In genomic region chr4:134081730-134082386, GRCm38 (mm10) we compare ENCODE assay signal across 9 mouse cellular contexts. TPM values are rescaled to one million over a fixed set of nuclear protein-coding genes. Genes with fewer than 3 reads are reported as not detected.
A peak's percentile ranks its signal among the peaks of the same experiment; 100 is the strongest.
DNase-seq lines count a peak whose midpoint lies in the region; ATAC-seq and TF ChIP-seq lines count a peak whose summit lies in the region.
"Had no signal": no experiment of that assay in that cellular context is flagged by ENCODE, and none has a peak within 500 bp of the region (broad histone marks: within the 10 kb centered on the region; RNA-seq: fewer than 3 reads in every experiment).

No protein-coding gene starts in this region.

- no peak for TF ChIP-seq CTCF in heart, postnatal 0 days (IDR thresholded peaks at IDR 0.05; ENCODE audit: low read depth)
- TF ChIP-seq CTCF in liver, postnatal 0 days (IDR thresholded peaks at IDR 0.05; ENCODE audit: low read depth) = no peak

- peak; percentile 96 to 98 for DNase-seq in B cell, adult 2 months
- peak; percentile 77 for DNase-seq in adrenal gland, postnatal 14 days
- peak; percentile 85 for DNase-seq in embryonic facial prominence, embryonic 11.5 days (ENCODE audit: low spot score)
- no peak for DNase-seq in heart, postnatal 0 days (ENCODE audit: low spot score)
- peak; percentile 89 to 92 for DNase-seq in kidney, postnatal 36 days
- peak; percentile 89 for DNase-seq in liver, postnatal 0 days
- peak; percentile 79 for DNase-seq in testis, postnatal 10 days (ENCODE audit: low spot score)

- no peaks in the 10 kb centered on the region for H3K4me1 ChIP-seq in embryonic facial prominence, embryonic 11.5 days (ENCODE audit: control insufficient read depth, insufficient read depth, low read length)
- H3K4me1 ChIP-seq in heart, postnatal 0 days (ENCODE audit: control insufficient read depth, insufficient read depth) = peaks cover 6% of the 10 kb centered on the region; the same call in 1 of the 2 replicates
- peaks cover 13% of the 10 kb centered on the region for H3K4me1 ChIP-seq in liver, postnatal 0 days (ENCODE audit: insufficient read depth)
- peaks cover 12% of the 10 kb centered on the region for H3K4me1 ChIP-seq in neural tube, embryonic 15.5 days

- H3K27ac ChIP-seq in embryonic facial prominence, embryonic 11.5 days (replicated peaks; ENCODE audit: low read depth, low read length) = no peak overlapping the region
- no peak overlapping the region for H3K27ac ChIP-seq in heart, postnatal 0 days (ENCODE audit: low read depth)
- no peak overlapping the region for H3K27ac ChIP-seq in liver, postnatal 0 days (ENCODE audit: low read depth)
- no peak overlapping the region for H3K27ac ChIP-seq in neural tube, embryonic 15.5 days (replicated peaks)

- ATAC-seq in embryonic facial prominence, embryonic 11.5 days (replicated peaks; ENCODE audit: insufficient number of reproducible peaks, low FRiP score, low TSS enrichment, low read depth) = peak; percentile 78
- ATAC-seq in heart, postnatal 0 days (ENCODE audit: insufficient read depth, low read depth) = peak; percentile 56
- ATAC-seq in liver, postnatal 0 days = peak; percentile 90
- ATAC-seq in neural tube, embryonic 15.5 days (ENCODE audit: low FRiP score) = peak; percentile 85

- H3K36me3 ChIP-seq in embryonic facial prominence, embryonic 11.5 days (replicated peaks; ENCODE audit: control insufficient read depth, insufficient read depth, low read depth, low read length) = no peaks in the 10 kb centered on the region
- H3K36me3 ChIP-seq in heart, postnatal 0 days (replicated peaks; ENCODE audit: control insufficient read depth, insufficient read depth, low read length) = no peaks in the 10 kb centered on the region
- no peaks in the 10 kb centered on the region for H3K36me3 ChIP-seq in liver, postnatal 0 days (replicated peaks; ENCODE audit: insufficient read depth, low read length)
- H3K36me3 ChIP-seq in neural tube, embryonic 15.5 days = no peaks in the 10 kb centered on the region

- peak overlapping the region; percentile 3; the same call in 1 of the 2 replicates for H3K9ac ChIP-seq in embryonic facial prominence, embryonic 11.5 days (replicated peaks; ENCODE audit: low read length)
- no peak overlapping the region for H3K9ac ChIP-seq in heart, postnatal 0 days (replicated peaks; ENCODE audit: low read depth, low read length)
- no peak overlapping the region for H3K9ac ChIP-seq in liver, postnatal 0 days (replicated peaks)
- H3K9ac ChIP-seq in neural tube, embryonic 15.5 days (replicated peaks) = peak overlapping the region; percentile 43; the same call in 1 of the 2 replicates

- H3K27me3 ChIP-seq in embryonic facial prominence, embryonic 11.5 days (ENCODE audit: control insufficient read depth, insufficient read depth, low read length) = peaks cover 2% of the 10 kb centered on the region; the same call in 1 of the 2 replicates
- H3K27me3 ChIP-seq in heart, postnatal 0 days (ENCODE audit: control insufficient read depth, insufficient read depth, low read length) = peaks cover 30% of the 10 kb centered on the region
- H3K27me3 ChIP-seq in liver, postnatal 0 days (ENCODE audit: insufficient read depth, low read length) = no peaks in the 10 kb centered on the region
- H3K27me3 ChIP-seq in neural tube, embryonic 15.5 days (replicated peaks) = peaks cover 21% of the 10 kb centered on the region

- peak overlapping the region; percentile 65 for H3K4me2 ChIP-seq in embryonic facial prominence, embryonic 11.5 days (ENCODE audit: low read depth, low read length)
- H3K4me2 ChIP-seq in heart, postnatal 0 days (ENCODE audit: low read depth, low read length) = peak overlapping the region; percentile 63
- H3K4me2 ChIP-seq in liver, postnatal 0 days (ENCODE audit: low read depth, low read length) = peak overlapping the region; percentile 74
- H3K4me2 ChIP-seq in neural tube, embryonic 15.5 days = peak overlapping the region; percentile 91

- no peaks in the 10 kb centered on the region for H3K9me3 ChIP-seq in embryonic facial prominence, embryonic 11.5 days (replicated peaks; ENCODE audit: control insufficient read depth, low read length)
- H3K9me3 ChIP-seq in heart, postnatal 0 days (replicated peaks; ENCODE audit: control insufficient read depth, low read length) = no peaks in the 10 kb centered on the region
- 0 out of 2 replicates have a peak, but pooled peaks cover 4% of the 10 kb centered on the region for H3K9me3 ChIP-seq in liver, postnatal 0 days (ENCODE audit: low read length)
- H3K9me3 ChIP-seq in neural tube, embryonic 15.5 days (replicated peaks) = no peaks in the 10 kb centered on the region

- WGBS in embryonic facial prominence, embryonic 11.5 days = under 1% methylated on average over 41 of the region's 41 CpGs
- WGBS in heart, postnatal 0 days = under 1% methylated on average over 41 of the region's 41 CpGs
- under 1% methylated on average over 39 of the region's 41 CpGs for WGBS in liver, postnatal 0 days (ENCODE audit: insufficient replicate concordance)
- under 1% methylated on average over 39 of the region's 41 CpGs for WGBS in neural tube, embryonic 15.5 days

- TF ChIP-seq EP300 in heart, postnatal 0 days (IDR thresholded peaks at IDR 0.05; ENCODE audit: low read depth) = no peak
- TF ChIP-seq EP300 in liver, postnatal 0 days (IDR thresholded peaks at IDR 0.05; ENCODE audit: low read depth) = no peak

- H3K4me3 ChIP-seq in embryonic facial prominence, embryonic 11.5 days (ENCODE audit: low read depth, low read length) = peak overlapping the region; percentile 41
- H3K4me3 ChIP-seq in heart, postnatal 0 days (ENCODE audit: low read depth, low read length) = peak overlapping the region; percentile 33
- peak overlapping the region; percentile 45 for H3K4me3 ChIP-seq in liver, postnatal 0 days (ENCODE audit: low read depth, low read length)
- H3K4me3 ChIP-seq in neural tube, embryonic 15.5 days (replicated peaks) = peak overlapping the region; percentile 52

RNA-seq across cellular contexts. Expression of gene Cd52, which starts 13.0 kb away (rescaled TPM):
- total RNA-seq in adrenal gland, postnatal 14 days (2021) = 9.3 and 78.8 TPM in 2 replicates
- polyA plus RNA-seq in embryonic facial prominence, embryonic 11.5 days (2014; fragmentation: Nextera tagmentation; extraction: Ambion mirVana) = 5.2 and 5.4 TPM in 2 replicates
- total RNA-seq in heart, postnatal 0 days (2014; rRNA removed; ENCODE audit: low replicate concordance) = 10.5 TPM in 1 of 2 replicates, not detected in the other
- 9.3 and 10.5 TPM in 2 replicates for polyA plus RNA-seq in heart, postnatal 0 days (2015; fragmentation: Nextera tagmentation; extraction: Ambion mirVana)
- 114 and 125 TPM in 2 replicates for polyA plus RNA-seq in liver, postnatal 0 days (2015; fragmentation: Nextera tagmentation; extraction: Ambion mirVana)
- 5.6 and 29.0 TPM in 2 replicates for polyA plus RNA-seq in neural tube, embryonic 15.5 days (2015; fragmentation: Nextera tagmentation; extraction: Ambion mirVana)

RNA-seq across cellular contexts. Expression of gene Ubxn11, which starts 20.5 kb away (rescaled TPM):
- total RNA-seq in adrenal gland, postnatal 14 days (2021) = 6.2 and 8.4 TPM in 2 replicates
- polyA plus RNA-seq in embryonic facial prominence, embryonic 11.5 days (2014; fragmentation: Nextera tagmentation; extraction: Ambion mirVana) = 5.7 and 6.0 TPM in 2 replicates
- total RNA-seq in heart, postnatal 0 days (2014; rRNA removed; ENCODE audit: low replicate concordance) = not detected in 2 replicates
- polyA plus RNA-seq in heart, postnatal 0 days (2015; fragmentation: Nextera tagmentation; extraction: Ambion mirVana) = 0.97 and 1.2 TPM in 2 replicates
- polyA plus RNA-seq in liver, postnatal 0 days (2015; fragmentation: Nextera tagmentation; extraction: Ambion mirVana) = 0.88 and 0.99 TPM in 2 replicates
- 16.2 and 19.4 TPM in 2 replicates for polyA plus RNA-seq in neural tube, embryonic 15.5 days (2015; fragmentation: Nextera tagmentation; extraction: Ambion mirVana)

RNA-seq across cellular contexts. Expression of gene Crybg2, which starts 21.2 kb away (rescaled TPM):
- total RNA-seq in adrenal gland, postnatal 14 days (2021) = not detected in 2 replicates
- 1.8 and 3.6 TPM in 2 replicates for polyA plus RNA-seq in embryonic facial prominence, embryonic 11.5 days (2014; fragmentation: Nextera tagmentation; extraction: Ambion mirVana)
- total RNA-seq in heart, postnatal 0 days (2014; rRNA removed; ENCODE audit: low replicate concordance) = 0.08 and 6.6 TPM in 2 replicates
- polyA plus RNA-seq in heart, postnatal 0 days (2015; fragmentation: Nextera tagmentation; extraction: Ambion mirVana) = 0.11 TPM in 1 of 2 replicates, not detected in the other
- polyA plus RNA-seq in liver, postnatal 0 days (2015; fragmentation: Nextera tagmentation; extraction: Ambion mirVana) = 0.69 and 1.4 TPM in 2 replicates
- 2.5 and 3.7 TPM in 2 replicates for polyA plus RNA-seq in neural tube, embryonic 15.5 days (2015; fragmentation: Nextera tagmentation; extraction: Ambion mirVana)

RNA-seq across cellular contexts. Expression of gene Zfp683, which starts 28.2 kb away (rescaled TPM):
- total RNA-seq in adrenal gland, postnatal 14 days (2021) = 0.26 TPM in 1 of 2 replicates, not detected in the other
- not detected in 2 replicates for polyA plus RNA-seq in embryonic facial prominence, embryonic 11.5 days (2014; fragmentation: Nextera tagmentation; extraction: Ambion mirVana)
- not detected in 2 replicates for total RNA-seq in heart, postnatal 0 days (2014; rRNA removed; ENCODE audit: low replicate concordance)
- polyA plus RNA-seq in heart, postnatal 0 days (2015; fragmentation: Nextera tagmentation; extraction: Ambion mirVana) = not detected in 2 replicates
- polyA plus RNA-seq in liver, postnatal 0 days (2015; fragmentation: Nextera tagmentation; extraction: Ambion mirVana) = not detected in 2 replicates
- not detected in 2 replicates for polyA plus RNA-seq in neural tube, embryonic 15.5 days (2015; fragmentation: Nextera tagmentation; extraction: Ambion mirVana)
- total RNA-seq: adrenal gland, postnatal 4 days had no signal

RNA-seq across cellular contexts. Expression of gene Sh3bgrl3, which starts 46.7 kb away (rescaled TPM):
- 79.0 and 117 TPM in 2 replicates for total RNA-seq in adrenal gland, postnatal 14 days (2021)
- polyA plus RNA-seq in embryonic facial prominence, embryonic 11.5 days (2014; fragmentation: Nextera tagmentation; extraction: Ambion mirVana) = 316 TPM in 2 replicates
- 49.7 and 67.6 TPM in 2 replicates for total RNA-seq in heart, postnatal 0 days (2014; rRNA removed; ENCODE audit: low replicate concordance)
- polyA plus RNA-seq in heart, postnatal 0 days (2015; fragmentation: Nextera tagmentation; extraction: Ambion mirVana) = 140 and 150 TPM in 2 replicates
- polyA plus RNA-seq in liver, postnatal 0 days (2015; fragmentation: Nextera tagmentation; extraction: Ambion mirVana) = 198 and 215 TPM in 2 replicates
- 436 and 479 TPM in 2 replicates for polyA plus RNA-seq in neural tube, embryonic 15.5 days (2015; fragmentation: Nextera tagmentation; extraction: Ambion mirVana)

Comparison
In these comparisons a context has a peak if more than half of its experiments do, and no peak if none do; other contexts are left out.
1. H3K9ac ChIP-seq: peak in embryonic facial prominence, embryonic 11.5 days (single experiment) and neural tube, embryonic 15.5 days (single experiment); none in heart, postnatal 0 days (single experiment) and liver, postnatal 0 days (single experiment).
2. Peak in every context shown above with its lines, with median percentiles within 50 percentile points of each other: ATAC-seq, H3K4me2 ChIP-seq and H3K4me3 ChIP-seq.